Mouse (Mus musculus): ENCODE results near the gene Sim1.

Gene Sim1

GRCm38 (mm10) chr10:50894170-50894991 lies at the start of gene Sim1:
Gene Sim1, plus strand, starts transcription at chr10:50894754.
- no peak for DNase-seq (ENCODE audit: low spot score in 2 of 2)

- DNase-seq (ENCODE audit: low spot score in 2 of 2), result peak in 1 of 2 experiments; percentile 22
Observed at GRCm38 (mm10) chr10:50868202-50868601, 26.4 kb upstream of the Sim1 start.

- no peak for DNase-seq (ENCODE audit: low spot score in 2 of 2)
Observed at GRCm38 (mm10) chr10:50876952-50877351, 17.6 kb upstream of the Sim1 start.

- no peak for DNase-seq (ENCODE audit: low spot score in 2 of 2)
Observed at GRCm38 (mm10) chr10:50881476-50882069, 13.0 kb upstream of the Sim1 start.

GRCm38 (mm10) chr10:50882366-50882765 lies 12.2 kb upstream of the Sim1 start:
- DNase-seq (ENCODE audit: low spot score in 2 of 2), result no peak

- DNase-seq (ENCODE audit: low spot score in 2 of 2), result no peak
Observed at GRCm38 (mm10) chr10:50886305-50886704, 8.2 kb upstream of the Sim1 start.

- DNase-seq (ENCODE audit: low spot score in 2 of 2), result no peak
Observed at GRCm38 (mm10) chr10:50890621-50891020, 3.9 kb upstream of the Sim1 start.

GRCm38 (mm10) chr10:50891876-50892711 lies 2.5 kb upstream of the Sim1 start:
- DNase-seq (ENCODE audit: low spot score in 2 of 2), result no peak

- DNase-seq (ENCODE audit: low spot score in 2 of 2), result no peak
Observed at GRCm38 (mm10) chr10:50892751-50893320, 1.7 kb upstream of the Sim1 start.

- DNase-seq (ENCODE audit: low spot score in 2 of 2), result no peak
Observed at GRCm38 (mm10) chr10:50893546-50893945, 1.0 kb upstream of the Sim1 start.

GRCm38 (mm10) chr10:50895091-50895790 lies 687 bp downstream of the Sim1 start:
- no peak for DNase-seq (ENCODE audit: low spot score in 2 of 2)

GRCm38 (mm10) chr10:50895881-50896766 lies 1.6 kb downstream of the Sim1 start:
- no peak for DNase-seq (ENCODE audit: low spot score in 2 of 2)

GRCm38 (mm10) chr10:50896767-50897390 lies 2.3 kb downstream of the Sim1 start:
- DNase-seq (ENCODE audit: low spot score in 2 of 2), result no peak

GRCm38 (mm10) chr10:50897530-50898471 lies 3.2 kb downstream of the Sim1 start:
- DNase-seq (ENCODE audit: low spot score in 2 of 2), result no peak

GRCm38 (mm10) chr10:50898621-50899020 lies 4.1 kb downstream of the Sim1 start:
- no peak for DNase-seq (ENCODE audit: low spot score in 2 of 2)

GRCm38 (mm10) chr10:50899846-50900745 lies 5.5 kb downstream of the Sim1 start:
- no peak for DNase-seq (ENCODE audit: low spot score in 2 of 2)

GRCm38 (mm10) chr10:50900746-50901600 lies 6.4 kb downstream of the Sim1 start:
- no peak for DNase-seq (ENCODE audit: low spot score in 2 of 2)

Data from frontal cortex, postnatal 36 days (tissue).